Comparison of ENCODE assay signal across 12 mouse cellular contexts in genomic region chr8:126681948-126682651, GRCm38 (mm10).
DNase-seq lines count a peak whose midpoint lies in the region; ATAC-seq and TF ChIP-seq lines count a peak whose summit lies in the region.
"Had no signal": no experiment of that assay in that cellular context is flagged by ENCODE, and none has a peak within 500 bp of the region (broad histone marks: within the 10 kb centered on the region; RNA-seq: fewer than 3 reads in every experiment).

No protein-coding gene starts in this region.

- peak overlapping the region; percentile 84 for H3K27ac ChIP-seq in embryonic facial prominence, embryonic 13.5 days
- H3K27ac ChIP-seq in embryonic facial prominence, embryonic 10.5 days (replicated peaks), result no peak overlapping the region; the same call in 1 of the 2 replicates
- H3K27ac ChIP-seq in kidney, embryonic 16.5 days (ENCODE audit: low read length), result peak overlapping the region; percentile 50
- no peak overlapping the region for H3K27ac ChIP-seq in kidney, embryonic 14.5 days (ENCODE audit: low read depth, low read length)
- 0 out of 2 replicates have a peak overlapping the region, but pooled peaks have one; percentile 4 for H3K27ac ChIP-seq in heart, embryonic 10.5 days
- H3K27ac ChIP-seq in lung, postnatal 0 days (ENCODE audit: low read length), result peak overlapping the region; percentile 82
- H3K27ac ChIP-seq: liver, embryonic 12.5 days had no signal

- peak; percentile 24 for TF ChIP-seq CTCF in lung, postnatal 0 days (IDR thresholded peaks at IDR 0.05)

- ATAC-seq in embryonic facial prominence, embryonic 13.5 days (ENCODE audit: insufficient number of reproducible peaks, insufficient read depth, low FRiP score, low TSS enrichment, low read depth), result no peak
- ATAC-seq in kidney, embryonic 16.5 days (ENCODE audit: low FRiP score, low TSS enrichment), result no peak
- no peak for ATAC-seq in kidney, embryonic 14.5 days (ENCODE audit: low FRiP score, low TSS enrichment)
- ATAC-seq in lung, postnatal 0 days, result peak; percentile 80
- ATAC-seq: activated CD4-positive, CD25-positive, alpha-beta regulatory T cell, adult 4 months; inflammation-experienced regulatory T-cells, adult 6 months; liver, embryonic 12.5 days had no signal

- WGBS in embryonic facial prominence, embryonic 13.5 days, result 33% methylated on average over 6 of the region's 6 CpGs
- 35% methylated on average over 6 of the region's 6 CpGs for WGBS in embryonic facial prominence, embryonic 10.5 days
- 50% methylated on average over 6 of the region's 6 CpGs for WGBS in kidney, embryonic 16.5 days
- WGBS in kidney, embryonic 14.5 days, result 50% methylated on average over 6 of the region's 6 CpGs
- 57% methylated on average over 6 of the region's 6 CpGs for WGBS in heart, embryonic 10.5 days
- WGBS in lung, postnatal 0 days, result 25% methylated on average over 6 of the region's 6 CpGs

- no peak for DNase-seq in embryonic facial prominence, embryonic 10.5 days (ENCODE audit: low spot score)
- DNase-seq in heart, embryonic 10.5 days (ENCODE audit: low spot score), result no peak
- peak; percentile 96 for DNase-seq in lung, postnatal 0 days (ENCODE audit: low spot score)
- DNase-seq in urinary bladder, postnatal 25 days (ENCODE audit: low spot score), result no peak
- no peak for DNase-seq in natural killer cell, adult 2 months (ENCODE audit: low spot score in 2 of 2)
- DNase-seq: thymus, postnatal 14 days had no signal

- no peak overlapping the region for H3K9ac ChIP-seq in embryonic facial prominence, embryonic 13.5 days
- no peak overlapping the region for H3K9ac ChIP-seq in kidney, embryonic 16.5 days (replicated peaks; ENCODE audit: low read length)
- H3K9ac ChIP-seq in kidney, embryonic 14.5 days (ENCODE audit: low read depth, low read length), result no peak overlapping the region
- no peak overlapping the region for H3K9ac ChIP-seq in lung, postnatal 0 days (replicated peaks; ENCODE audit: low read depth)
- H3K9ac ChIP-seq: liver, embryonic 12.5 days had no signal

- no peak overlapping the region for H3K4me2 ChIP-seq in embryonic facial prominence, embryonic 13.5 days
- H3K4me2 ChIP-seq in kidney, embryonic 16.5 days (replicated peaks; ENCODE audit: low read depth, low read length), result no peak overlapping the region
- H3K4me2 ChIP-seq in kidney, embryonic 14.5 days (replicated peaks; ENCODE audit: low read depth, low read length), result no peak overlapping the region
- no peak overlapping the region for H3K4me2 ChIP-seq in lung, postnatal 0 days (replicated peaks; ENCODE audit: low read depth, low read length)
- H3K4me2 ChIP-seq: liver, embryonic 12.5 days had no signal

- H3K9me3 ChIP-seq in embryonic facial prominence, embryonic 13.5 days, result no peaks in the 10 kb centered on the region
- H3K9me3 ChIP-seq in embryonic facial prominence, embryonic 10.5 days, result no peaks in the 10 kb centered on the region
- H3K9me3 ChIP-seq in kidney, embryonic 16.5 days (ENCODE audit: low read length), result peaks cover 5% of the 10 kb centered on the region; the same call in 1 of the 2 replicates
- no peaks in the 10 kb centered on the region for H3K9me3 ChIP-seq in kidney, embryonic 14.5 days (ENCODE audit: control insufficient read depth, low read length)
- no peaks in the 10 kb centered on the region for H3K9me3 ChIP-seq in heart, embryonic 10.5 days
- H3K9me3 ChIP-seq in lung, postnatal 0 days (ENCODE audit: low read length), result no peaks in the 10 kb centered on the region
- H3K9me3 ChIP-seq: liver, embryonic 12.5 days had no signal

- H3K27me3 ChIP-seq in embryonic facial prominence, embryonic 13.5 days, result no peaks in the 10 kb centered on the region
- no peaks in the 10 kb centered on the region for H3K27me3 ChIP-seq in embryonic facial prominence, embryonic 10.5 days (replicated peaks; ENCODE audit: low read depth, poor library complexity, severe bottlenecking)
- no peaks in the 10 kb centered on the region for H3K27me3 ChIP-seq in kidney, embryonic 16.5 days (ENCODE audit: insufficient read depth, low read length)
- H3K27me3 ChIP-seq in kidney, embryonic 14.5 days (ENCODE audit: control insufficient read depth, insufficient read depth, low read length), result no peaks in the 10 kb centered on the region
- H3K27me3 ChIP-seq in heart, embryonic 10.5 days (ENCODE audit: insufficient read depth, poor library complexity, severe bottlenecking), result no peaks in the 10 kb centered on the region
- H3K27me3 ChIP-seq in lung, postnatal 0 days (replicated peaks; ENCODE audit: insufficient read depth, low read length), result no peaks in the 10 kb centered on the region
- H3K27me3 ChIP-seq: liver, embryonic 12.5 days had no signal

- H3K36me3 ChIP-seq in embryonic facial prominence, embryonic 13.5 days, result no peaks in the 10 kb centered on the region
- no peaks in the 10 kb centered on the region for H3K36me3 ChIP-seq in embryonic facial prominence, embryonic 10.5 days (replicated peaks)
- no peaks in the 10 kb centered on the region; the same call in 1 of the 2 replicates for H3K36me3 ChIP-seq in kidney, embryonic 16.5 days (ENCODE audit: insufficient read depth, low read length)
- H3K36me3 ChIP-seq in kidney, embryonic 14.5 days (ENCODE audit: control insufficient read depth, insufficient read depth, low read length), result no peaks in the 10 kb centered on the region
- H3K36me3 ChIP-seq in heart, embryonic 10.5 days, result no peaks in the 10 kb centered on the region
- H3K36me3 ChIP-seq in lung, postnatal 0 days (ENCODE audit: insufficient read depth, low read length), result no peaks in the 10 kb centered on the region
- H3K36me3 ChIP-seq: liver, embryonic 12.5 days had no signal

- H3K4me1 ChIP-seq in embryonic facial prominence, embryonic 13.5 days, result peaks cover 46% of the 10 kb centered on the region
- peaks cover 39% of the 10 kb centered on the region for H3K4me1 ChIP-seq in embryonic facial prominence, embryonic 10.5 days
- peaks cover 13% of the 10 kb centered on the region for H3K4me1 ChIP-seq in kidney, embryonic 16.5 days (ENCODE audit: insufficient read depth, low read length)
- peaks cover 4% of the 10 kb centered on the region; the same call in 1 of the 2 replicates for H3K4me1 ChIP-seq in kidney, embryonic 14.5 days (ENCODE audit: control insufficient read depth, insufficient read depth, low read length)
- H3K4me1 ChIP-seq in heart, embryonic 10.5 days, result peaks cover 23% of the 10 kb centered on the region
- peaks cover 9% of the 10 kb centered on the region; the same call in 1 of the 2 replicates for H3K4me1 ChIP-seq in lung, postnatal 0 days (ENCODE audit: insufficient read depth, low read depth, low read length)

- TF ChIP-seq EP300 in lung, postnatal 0 days (IDR thresholded peaks at IDR 0.05), result peak; percentile 90

- H3K4me3 ChIP-seq in embryonic facial prominence, embryonic 13.5 days, result no peak overlapping the region
- H3K4me3 ChIP-seq in embryonic facial prominence, embryonic 10.5 days, result no peak overlapping the region
- H3K4me3 ChIP-seq in kidney, embryonic 16.5 days (ENCODE audit: low read length), result no peak overlapping the region
- H3K4me3 ChIP-seq in kidney, embryonic 14.5 days (ENCODE audit: low read length), result no peak overlapping the region
- no peak overlapping the region for H3K4me3 ChIP-seq in heart, embryonic 10.5 days
- no peak overlapping the region for H3K4me3 ChIP-seq in lung, postnatal 0 days (ENCODE audit: low read depth, low read length)
- H3K4me3 ChIP-seq: liver, embryonic 12.5 days had no signal

Comparison
In these comparisons a context has a peak if more than half of its experiments do, and no peak if none do; other contexts are left out.
1. H3K27ac ChIP-seq: peak in embryonic facial prominence, embryonic 13.5 days (single experiment), kidney, embryonic 16.5 days (single experiment), heart, embryonic 10.5 days (single experiment) and lung, postnatal 0 days (single experiment); none in embryonic facial prominence, embryonic 10.5 days (single experiment) and kidney, embryonic 14.5 days (single experiment).